Mouse (Mus musculus): ENCODE measurements around the gene Pcdh15. TPM values are rescaled to one million over a fixed set of nuclear protein-coding genes. Genes with fewer than 3 reads are reported as not detected.

The Pcdh15 gene
- total and polyA plus RNA-seq, 2 experiments from 2014 or later = 0.27 to 0.46 TPM

GRCm38 (mm10) chr10:73929718-73930117, 830.6 kb downstream of the Pcdh15 start:
- DNase-seq (ENCODE audit: low spot score) = no peak

GRCm38 (mm10) chr10:73931185-73931584, 832.0 kb downstream of the Pcdh15 start:
- no peaks in the 10 kb centered on the region for H3K9me3 ChIP-seq (replicated peaks; ENCODE audit: control insufficient read depth, low read length)
- H3K27me3 ChIP-seq (ENCODE audit: control insufficient read depth, insufficient read depth, low read length) = no peaks in the 10 kb centered on the region
- no peaks in the 10 kb centered on the region for H3K36me3 ChIP-seq (replicated peaks; ENCODE audit: control insufficient read depth, insufficient read depth, low read length)
- H3K9ac ChIP-seq (replicated peaks; ENCODE audit: low read depth, low read length) = no peak overlapping the region
- DNase-seq (ENCODE audit: low spot score) (no peak), ATAC-seq (ENCODE audit: insufficient read depth, low read depth) (no peak)
- no peak overlapping the region for H3K4me3 ChIP-seq (ENCODE audit: low read depth, low read length)
- no peak overlapping the region for H3K27ac ChIP-seq (ENCODE audit: low read depth)
- no peaks in the 10 kb centered on the region for H3K4me1 ChIP-seq (ENCODE audit: control insufficient read depth, insufficient read depth)
- TF ChIP-seq CTCF (IDR thresholded peaks at IDR 0.05; ENCODE audit: low read depth) (no peak), EP300 (IDR thresholded peaks at IDR 0.05; ENCODE audit: low read depth) (no peak)
- H3K4me2 ChIP-seq (ENCODE audit: low read depth, low read length) = no peak overlapping the region

More at GRCm38 (mm10) chr10:73929718-73930117, 830.6 kb downstream of the Pcdh15 start:
- WGBS = 54% methylated on average over 5 of the region's 5 CpGs
- TF ChIP-seq CTCF (IDR thresholded peaks at IDR 0.05; ENCODE audit: low read depth) = no peak
- TF ChIP-seq EP300 (IDR thresholded peaks at IDR 0.05; ENCODE audit: low read depth) = no peak
- Histone ChIP-seq H3K9me3 (replicated peaks; ENCODE audit: control insufficient read depth, low read length) (no peaks in the 10 kb centered on the region), H3K36me3 (replicated peaks; ENCODE audit: control insufficient read depth, insufficient read depth, low read length) (no peaks in the 10 kb centered on the region), H3K4me2 (ENCODE audit: low read depth, low read length) (no peak overlapping the region), H3K4me3 (ENCODE audit: low read depth, low read length) (no peak overlapping the region), H3K27me3 (ENCODE audit: control insufficient read depth, insufficient read depth, low read length) (no peaks in the 10 kb centered on the region), H3K9ac (replicated peaks; ENCODE audit: low read depth, low read length) (no peak overlapping the region), H3K27ac (ENCODE audit: low read depth) (no peak overlapping the region), H3K4me1 (ENCODE audit: control insufficient read depth, insufficient read depth) (no peaks in the 10 kb centered on the region)
- no peak for ATAC-seq (ENCODE audit: insufficient read depth, low read depth)

- ATAC-seq (ENCODE audit: insufficient read depth, low read depth) (no peak), DNase-seq (ENCODE audit: low spot score) (no peak)
- Histone ChIP-seq H3K27ac (ENCODE audit: low read depth) (no peak overlapping the region), H3K4me1 (ENCODE audit: control insufficient read depth, insufficient read depth) (no peaks in the 10 kb centered on the region), H3K36me3 (replicated peaks; ENCODE audit: control insufficient read depth, insufficient read depth, low read length) (no peaks in the 10 kb centered on the region), H3K9me3 (replicated peaks; ENCODE audit: control insufficient read depth, low read length) (no peaks in the 10 kb centered on the region), H3K9ac (replicated peaks; ENCODE audit: low read depth, low read length) (no peak overlapping the region), H3K4me3 (ENCODE audit: low read depth, low read length) (no peak overlapping the region), H3K4me2 (ENCODE audit: low read depth, low read length) (no peak overlapping the region), H3K27me3 (ENCODE audit: control insufficient read depth, insufficient read depth, low read length) (no peaks in the 10 kb centered on the region)
- no peak for TF ChIP-seq CTCF (IDR thresholded peaks at IDR 0.05; ENCODE audit: low read depth)
- no peak for TF ChIP-seq EP300 (IDR thresholded peaks at IDR 0.05; ENCODE audit: low read depth)
- 83% methylated on average over 4 of the region's 4 CpGs for WGBS
These were observed 833.0 kb downstream of the Pcdh15 start for GRCm38 (mm10) chr10:73931996-73932679.

- no peak for TF ChIP-seq CTCF (IDR thresholded peaks at IDR 0.05; ENCODE audit: low read depth)
- TF ChIP-seq EP300 (IDR thresholded peaks at IDR 0.05; ENCODE audit: low read depth) = no peak
- H3K36me3 ChIP-seq (replicated peaks; ENCODE audit: control insufficient read depth, insufficient read depth, low read length) = no peaks in the 10 kb centered on the region
- DNase-seq (ENCODE audit: low spot score) (no peak), ATAC-seq (ENCODE audit: insufficient read depth, low read depth) (no peak)
- H3K27me3 ChIP-seq (ENCODE audit: control insufficient read depth, insufficient read depth, low read length) = no peaks in the 10 kb centered on the region
- no peak overlapping the region for H3K4me2 ChIP-seq (ENCODE audit: low read depth, low read length)
- no peak overlapping the region for H3K9ac ChIP-seq (replicated peaks; ENCODE audit: low read depth, low read length)
- WGBS = 44% methylated on average over 5 of the region's 5 CpGs
- no peak overlapping the region for H3K27ac ChIP-seq (ENCODE audit: low read depth)
- no peaks in the 10 kb centered on the region for H3K4me1 ChIP-seq (ENCODE audit: control insufficient read depth, insufficient read depth)
- no peaks in the 10 kb centered on the region for H3K9me3 ChIP-seq (replicated peaks; ENCODE audit: control insufficient read depth, low read length)
- H3K4me3 ChIP-seq (ENCODE audit: low read depth, low read length) = no peak overlapping the region
These were observed 837.0 kb downstream of the Pcdh15 start for GRCm38 (mm10) chr10:73936121-73936520.

- no peak for ATAC-seq (ENCODE audit: insufficient read depth, low read depth)
- H3K27ac ChIP-seq (ENCODE audit: low read depth) = no peak overlapping the region
- H3K4me1 ChIP-seq (ENCODE audit: control insufficient read depth, insufficient read depth) = no peaks in the 10 kb centered on the region
- DNase-seq (ENCODE audit: low spot score) = no peak
- H3K36me3 ChIP-seq (replicated peaks; ENCODE audit: control insufficient read depth, insufficient read depth, low read length) = no peaks in the 10 kb centered on the region
- no peak overlapping the region for H3K4me2 ChIP-seq (ENCODE audit: low read depth, low read length)
- H3K9me3 ChIP-seq (replicated peaks; ENCODE audit: control insufficient read depth, low read length) = no peaks in the 10 kb centered on the region
- H3K4me3 ChIP-seq (ENCODE audit: low read depth, low read length) = no peak overlapping the region
- H3K27me3 ChIP-seq (ENCODE audit: control insufficient read depth, insufficient read depth, low read length) = no peaks in the 10 kb centered on the region
- TF ChIP-seq CTCF (IDR thresholded peaks at IDR 0.05; ENCODE audit: low read depth) (no peak), EP300 (IDR thresholded peaks at IDR 0.05; ENCODE audit: low read depth) (no peak)
- H3K9ac ChIP-seq (replicated peaks; ENCODE audit: low read depth, low read length) = no peak overlapping the region
- WGBS = 72% methylated on average over 3 of the region's 3 CpGs
These were observed 839.8 kb downstream of the Pcdh15 start for GRCm38 (mm10) chr10:73938989-73939388.

GRCm38 (mm10) chr10:73947799-73948198, 848.7 kb downstream of the Pcdh15 start:
- Histone ChIP-seq H3K4me1 (ENCODE audit: control insufficient read depth, insufficient read depth) (no peaks in the 10 kb centered on the region), H3K36me3 (replicated peaks; ENCODE audit: control insufficient read depth, insufficient read depth, low read length) (no peaks in the 10 kb centered on the region), H3K9me3 (replicated peaks; ENCODE audit: control insufficient read depth, low read length) (no peaks in the 10 kb centered on the region), H3K4me3 (ENCODE audit: low read depth, low read length) (no peak overlapping the region), H3K27ac (ENCODE audit: low read depth) (no peak overlapping the region), H3K4me2 (ENCODE audit: low read depth, low read length) (no peak overlapping the region), H3K9ac (replicated peaks; ENCODE audit: low read depth, low read length) (no peak overlapping the region), H3K27me3 (ENCODE audit: control insufficient read depth, insufficient read depth, low read length) (no peaks in the 10 kb centered on the region)
- ATAC-seq (ENCODE audit: insufficient read depth, low read depth) (no peak), DNase-seq (ENCODE audit: low spot score) (no peak)
- 61% methylated on average over 2 of the region's 2 CpGs for WGBS
- TF ChIP-seq CTCF (IDR thresholded peaks at IDR 0.05; ENCODE audit: low read depth) (no peak), EP300 (IDR thresholded peaks at IDR 0.05; ENCODE audit: low read depth) (no peak)
